Mouse (Mus musculus): ENCODE data around the gene Olfr248.

DNA sequence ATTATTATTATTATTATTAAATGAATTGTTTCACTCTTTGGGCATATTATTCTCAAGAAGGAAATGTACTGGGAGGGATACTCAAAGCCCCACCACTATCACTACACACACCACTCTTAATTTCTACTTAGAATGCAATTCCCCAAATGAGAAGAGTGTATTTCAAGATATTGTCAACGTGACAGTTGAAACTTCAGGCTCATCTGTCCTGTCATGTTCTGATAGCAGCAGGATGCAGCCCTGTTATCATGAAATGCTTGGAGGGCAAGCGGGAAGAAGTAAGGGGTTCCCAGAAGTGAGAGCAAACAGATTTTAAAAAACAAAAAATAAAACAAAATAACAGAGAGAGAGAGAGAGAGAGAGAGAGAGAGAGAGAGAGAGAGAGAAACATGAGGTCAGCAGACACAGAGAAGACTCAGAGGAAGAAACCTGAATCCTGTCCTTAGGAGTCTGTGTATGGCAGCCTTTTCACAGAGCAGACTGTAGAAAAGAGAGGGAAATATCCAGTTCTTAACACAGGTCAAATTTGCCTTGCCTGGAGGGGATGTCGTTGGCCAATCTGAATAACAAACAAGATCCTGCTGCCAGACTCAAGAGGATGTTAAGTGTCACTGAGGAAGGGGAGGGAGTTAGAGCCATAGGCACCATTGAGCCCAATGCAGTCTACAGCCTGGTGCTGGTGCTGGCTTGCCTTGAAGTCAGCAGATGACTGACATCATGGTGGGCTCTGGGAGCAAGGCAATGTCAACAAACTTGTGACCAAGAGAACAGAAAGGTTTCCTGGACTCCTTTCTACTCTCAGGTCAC lies 35.5 kb downstream of the Olfr248 start:
- no peak for TF ChIP-seq CTCF (IDR thresholded peaks at IDR 0.05; ENCODE audit: borderline replicate concordance, extremely low read depth, insufficient read depth, insufficient read length)
- TF ChIP-seq POLR2A (IDR thresholded peaks at IDR 0.05; ENCODE audit: borderline replicate concordance, extremely low read depth, insufficient read depth, insufficient read length, poor library complexity, severe bottlenecking), result no peak
